In the genomic region with DNA sequence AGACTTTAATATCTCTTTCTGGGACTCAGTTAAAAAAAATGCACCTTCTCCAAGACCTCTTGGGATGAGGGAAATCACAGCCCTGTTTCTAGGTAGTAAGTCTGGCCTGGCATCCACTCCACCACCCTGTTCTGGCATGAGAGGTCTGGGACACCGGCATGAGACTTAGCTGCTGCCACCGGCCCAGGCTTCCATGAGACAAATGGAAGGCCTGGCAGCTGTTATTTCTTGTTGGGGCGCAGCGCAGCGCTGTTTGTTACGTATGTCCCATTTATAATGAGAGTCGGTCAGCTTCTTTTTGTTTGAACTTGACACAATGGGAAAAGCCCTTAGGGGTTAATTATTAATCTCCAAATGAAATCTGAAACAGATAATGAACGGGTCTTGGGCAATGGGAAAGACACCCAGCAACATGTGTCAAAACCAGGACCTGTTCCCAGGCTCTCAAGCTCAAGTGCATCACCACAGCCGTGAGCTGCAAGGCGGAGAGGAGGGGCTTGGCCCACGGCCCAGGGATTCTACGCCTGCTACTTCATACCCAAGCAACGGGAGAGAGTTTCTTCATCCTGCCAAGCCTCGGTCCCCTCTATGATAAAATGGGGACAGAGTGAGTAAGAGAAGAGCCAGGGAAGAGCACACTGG, we compare ENCODE assay signal across 8 mouse cellular contexts.
DNase-seq lines count a peak whose midpoint lies in the region; ATAC-seq and TF ChIP-seq lines count a peak whose summit lies in the region.

No protein-coding gene starts in this region.

- H3K9me3 ChIP-seq in limb, embryonic 14.5 days (ENCODE audit: control insufficient read depth, low read length) = no peaks in the 10 kb centered on the region
- H3K9me3 ChIP-seq in limb, embryonic 10.5 days (replicated peaks) = no peaks in the 10 kb centered on the region
- no peaks in the 10 kb centered on the region for H3K9me3 ChIP-seq in heart, embryonic 14.5 days (ENCODE audit: control insufficient read depth, low read length)
- H3K9me3 ChIP-seq in lung, postnatal 0 days (ENCODE audit: low read length) = no peaks in the 10 kb centered on the region
- no peaks in the 10 kb centered on the region; the same call in 1 of the 2 replicates for H3K9me3 ChIP-seq in liver, embryonic 12.5 days (replicated peaks)

- H3K27me3 ChIP-seq in limb, embryonic 14.5 days (ENCODE audit: control insufficient read depth, insufficient read depth, low read length) = no peaks in the 10 kb centered on the region
- no peaks in the 10 kb centered on the region for H3K27me3 ChIP-seq in limb, embryonic 10.5 days (ENCODE audit: low read depth, poor library complexity, severe bottlenecking)
- no peaks in the 10 kb centered on the region for H3K27me3 ChIP-seq in cerebellum, adult 2 months (ENCODE audit: control insufficient read depth, insufficient read depth, low read length)
- no peaks in the 10 kb centered on the region for H3K27me3 ChIP-seq in heart, embryonic 14.5 days (ENCODE audit: control insufficient read depth, insufficient read depth, low read length)
- no peaks in the 10 kb centered on the region for H3K27me3 ChIP-seq in lung, postnatal 0 days (replicated peaks; ENCODE audit: insufficient read depth, low read length)
- no peaks in the 10 kb centered on the region for H3K27me3 ChIP-seq in liver, embryonic 12.5 days (replicated peaks)

- H3K4me3 ChIP-seq in limb, embryonic 14.5 days (replicated peaks; ENCODE audit: low read length) = no peak overlapping the region
- no peak overlapping the region for H3K4me3 ChIP-seq in limb, embryonic 10.5 days
- no peak overlapping the region for H3K4me3 ChIP-seq in cerebellum, adult 2 months (replicated peaks; ENCODE audit: insufficient read depth, low read depth, low read length)
- no peak overlapping the region for H3K4me3 ChIP-seq in heart, embryonic 14.5 days (ENCODE audit: control insufficient read depth in 1 of 2, insufficient read depth in 1 of 2, low read depth in 1 of 2, low read length in 2 of 2)
- no peak overlapping the region for H3K4me3 ChIP-seq in lung, postnatal 0 days (ENCODE audit: low read depth, low read length)
- no peak overlapping the region for H3K4me3 ChIP-seq in liver, embryonic 12.5 days

- ATAC-seq in limb, embryonic 14.5 days (ENCODE audit: low FRiP score, low read depth) = no peak
- ATAC-seq in heart, embryonic 14.5 days (ENCODE audit: insufficient number of reproducible peaks, insufficient read depth, low FRiP score, low read depth) = peak; percentile 38; the same call in 1 of the 2 replicates
- ATAC-seq in lung, postnatal 0 days = peak; percentile 90
- ATAC-seq in liver, embryonic 12.5 days = no peak

- H3K9ac ChIP-seq in limb, embryonic 14.5 days (ENCODE audit: low read depth, low read length, severe bottlenecking) = no peak overlapping the region
- no peak overlapping the region for H3K9ac ChIP-seq in heart, embryonic 14.5 days (ENCODE audit: low read length)
- no peak overlapping the region for H3K9ac ChIP-seq in lung, postnatal 0 days (replicated peaks; ENCODE audit: low read depth)
- H3K9ac ChIP-seq in liver, embryonic 12.5 days = no peak overlapping the region

- TF ChIP-seq POLR2A in limb, embryonic 14.5 days (IDR thresholded peaks at IDR 0.05; ENCODE audit: borderline replicate concordance, extremely low read depth, insufficient read depth, insufficient read length) = no peak
- TF ChIP-seq POLR2A in cerebellum, adult 2 months (IDR thresholded peaks at IDR 0.05; ENCODE audit: borderline replicate concordance, insufficient read depth, low read length) = no peak

- peaks cover 9% of the 10 kb centered on the region for H3K4me1 ChIP-seq in limb, embryonic 14.5 days (ENCODE audit: control insufficient read depth, insufficient read depth, low read length)
- peaks cover 14% of the 10 kb centered on the region for H3K4me1 ChIP-seq in limb, embryonic 10.5 days
- peaks cover 67% of the 10 kb centered on the region for H3K4me1 ChIP-seq in cerebellum, adult 2 months (ENCODE audit: control insufficient read depth, insufficient read depth, low read length)
- peaks cover 13 to 16% of the 10 kb centered on the region in 2 experiments; a peak in 3 of 4 replicates for H3K4me1 ChIP-seq in heart, embryonic 14.5 days (ENCODE audit: control insufficient read depth in 2 of 2, insufficient read depth in 2 of 2, low read length in 2 of 2)
- H3K4me1 ChIP-seq in lung, postnatal 0 days (ENCODE audit: insufficient read depth, low read depth, low read length) = no peaks in the 10 kb centered on the region
- no peaks in the 10 kb centered on the region for H3K4me1 ChIP-seq in liver, embryonic 12.5 days

- H3K4me2 ChIP-seq in limb, embryonic 14.5 days (replicated peaks; ENCODE audit: low read depth, low read length, severe bottlenecking) = no peak overlapping the region
- peak overlapping the region; percentile 30 for H3K4me2 ChIP-seq in heart, embryonic 14.5 days (ENCODE audit: low read length)
- no peak overlapping the region; the same call in 1 of the 2 replicates for H3K4me2 ChIP-seq in lung, postnatal 0 days (replicated peaks; ENCODE audit: low read depth, low read length)
- H3K4me2 ChIP-seq in liver, embryonic 12.5 days = no peak overlapping the region

- H3K27ac ChIP-seq in limb, embryonic 14.5 days (replicated peaks; ENCODE audit: low read depth, low read length) = no peak overlapping the region
- H3K27ac ChIP-seq in limb, embryonic 10.5 days = no peak overlapping the region
- H3K27ac ChIP-seq in cerebellum, adult 2 months (ENCODE audit: insufficient read depth, low read length) = no peak overlapping the region; the same call in 1 of the 2 replicates
- H3K27ac ChIP-seq in heart, embryonic 14.5 days (replicated peaks in 1 of 2; ENCODE audit: control insufficient read depth in 1 of 2, insufficient read depth in 1 of 2, low read depth in 2 of 2, low read length in 2 of 2) = no peak overlapping the region
- no peak overlapping the region for H3K27ac ChIP-seq in lung, postnatal 0 days (ENCODE audit: low read length)
- H3K27ac ChIP-seq in liver, embryonic 12.5 days = no peak overlapping the region

- no peaks in the 10 kb centered on the region for H3K36me3 ChIP-seq in limb, embryonic 14.5 days (ENCODE audit: control insufficient read depth, insufficient read depth, low read length)
- no peaks in the 10 kb centered on the region for H3K36me3 ChIP-seq in limb, embryonic 10.5 days
- H3K36me3 ChIP-seq in heart, embryonic 14.5 days (ENCODE audit: control insufficient read depth, insufficient read depth, low read length) = no peaks in the 10 kb centered on the region
- no peaks in the 10 kb centered on the region for H3K36me3 ChIP-seq in lung, postnatal 0 days (ENCODE audit: insufficient read depth, low read length)
- H3K36me3 ChIP-seq in liver, embryonic 12.5 days = no peaks in the 10 kb centered on the region

- TF ChIP-seq EP300 in lung, postnatal 0 days (IDR thresholded peaks at IDR 0.05) = no peak

- 57% methylated on average over 14 of the region's 14 CpGs for WGBS in limb, embryonic 14.5 days
- WGBS in limb, embryonic 10.5 days = 87% methylated on average over 14 of the region's 14 CpGs
- WGBS in cerebellum, adult 2 months = 15% methylated on average over 14 of the region's 14 CpGs
- 46% methylated on average over 14 of the region's 14 CpGs for WGBS in heart, embryonic 14.5 days
- WGBS in lung, postnatal 0 days = 39% methylated on average over 14 of the region's 14 CpGs
- whole genome bisulfite sequencing in liver, embryonic 12.5 days (ENCODE audit: insufficient replicate concordance) = 76% methylated on average over 14 of the region's 14 CpGs

- DNase-seq in limb, embryonic 14.5 days (ENCODE audit: low spot score) = peak; percentile 73
- no peak for DNase-seq in limb, embryonic 10.5 days (ENCODE audit: low spot score)
- DNase-seq in cerebellum, adult 2 months = peak; percentile 69 to 79
- DNase-seq in lung, postnatal 0 days (ENCODE audit: low spot score) = peak; percentile 89
- DNase-seq in T-cell, adult 2 months (ENCODE audit: low spot score) = no peak
- no peak for DNase-seq in right cerebral cortex, postnatal 36 days (ENCODE audit: low spot score in 2 of 2)

- TF ChIP-seq CTCF in cerebellum, adult 2 months (IDR thresholded peaks at IDR 0.05; ENCODE audit: borderline replicate concordance, insufficient read depth, low read depth, low read length) = no peak
- TF ChIP-seq CTCF in lung, postnatal 0 days (IDR thresholded peaks at IDR 0.05) = no peak

Comparison
In these comparisons a context has a peak if more than half of its experiments do, and no peak if none do; other contexts are left out.
1. DNase-seq: peak in limb, embryonic 14.5 days (single experiment), cerebellum, adult 2 months (2 of 2) and lung, postnatal 0 days (single experiment); none in limb, embryonic 10.5 days (single experiment), T-cell, adult 2 months (single experiment) and right cerebral cortex, postnatal 36 days (0 of 2).
2. ATAC-seq: peak in heart, embryonic 14.5 days (single experiment) and lung, postnatal 0 days (single experiment); none in limb, embryonic 14.5 days (single experiment) and liver, embryonic 12.5 days (single experiment).